Mouse (Mus musculus) testis, adult 2 months (tissue): Measurements from ENCODE around the gene Pid1. TPM values are rescaled to one million over a fixed set of nuclear protein-coding genes. Genes with fewer than 3 reads are reported as not detected.

Source experiments
- H3K27ac ChIP-seq: fragments of 200-500 bp; 2 replicates; pipeline ENCODE4 v1.5.1; 2012; ENCODE audit warnings: low read depth, low read length; ENCODE audit not compliant: control insufficient read depth, insufficient read depth
- H3K27me3 ChIP-seq: fragments of 200-500 bp; 2 replicates; pipeline ENCODE4 v1.6.1; 2012; ENCODE audit warnings: mild to moderate bottlenecking, low read length, moderate library complexity; ENCODE audit not compliant: control insufficient read depth, insufficient read depth
- H3K36me3 ChIP-seq: fragments of 200-500 bp; 2 replicates; pipeline ENCODE4 v1.6.1; 2012; ENCODE audit warnings: mild to moderate bottlenecking, low read length; ENCODE audit not compliant: control insufficient read depth, insufficient read depth
- H3K4me1 ChIP-seq: fragments of 200-500 bp; 2 replicates; pipeline ENCODE4 v1.6.1; 2012; ENCODE audit warnings: low read length; ENCODE audit not compliant: control insufficient read depth, insufficient read depth
- H3K4me3 ChIP-seq: fragments of 200-500 bp; 2 replicates; pipeline ENCODE4 v1.5.1; 2012; ENCODE audit warnings: low read depth, mild to moderate bottlenecking, low read length, moderate library complexity, mixed read lengths; ENCODE audit not compliant: control insufficient read depth
- CTCF ChIP-seq: fragments of 200-500 bp; IDR thresholded peaks from 2 replicates; pipeline ENCODE4 v1.5.1; 2012; ENCODE audit warnings: low read depth, mild to moderate bottlenecking, inconsistent platforms, low read length, moderate library complexity; ENCODE audit not compliant: control insufficient read depth, insufficient read depth, insufficient replicate concordance
- POLR2A ChIP-seq: fragments of 200-500 bp; IDR thresholded peaks from 2 replicates; pipeline ENCODE4 v1.6.1; 2012; ENCODE audit warnings: low read depth, mild to moderate bottlenecking, inconsistent platforms, low read length, moderate library complexity; ENCODE audit not compliant: control insufficient read depth
- polyA plus RNA-seq: library from polyadenylated mRNA; depleted of rRNA; stranded (reverse); fragments of >200 nt; gene quantifications from 2 replicates; pipeline ENCODE4 v1.2.3, GENCODE M21; 2012

Gene Pid1
- polyA plus RNA-seq, 1 experiment: 0.95 TPM

DNA sequence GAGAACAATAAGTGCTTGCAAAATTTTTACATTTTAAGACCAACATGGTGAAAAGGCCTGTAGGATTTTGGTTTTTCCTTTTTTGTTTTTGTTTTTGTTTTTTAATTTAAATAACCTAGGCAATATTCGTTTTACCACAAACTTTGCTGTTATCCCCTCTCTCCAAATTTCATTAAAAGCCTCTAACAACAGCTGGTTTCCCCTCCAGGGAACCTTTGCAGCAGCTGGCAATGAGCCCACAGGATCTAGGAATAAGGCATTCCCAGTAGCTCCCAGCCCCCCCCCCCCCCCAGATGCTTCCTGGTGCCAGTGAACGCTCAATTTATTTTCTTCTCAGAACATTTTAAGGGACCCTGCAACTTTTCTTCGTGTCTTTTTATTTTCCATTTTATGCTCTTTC lies 38.7 kb downstream of the Pid1 start:
- no peak for TF ChIP-seq POLR2A
- TF ChIP-seq CTCF: no peak
- no peaks in the 10 kb centered on the region for H3K27me3 ChIP-seq
- H3K27ac ChIP-seq: no peak overlapping the region
- H3K36me3 ChIP-seq: no peaks in the 10 kb centered on the region
- no peak overlapping the region for H3K4me3 ChIP-seq
- no peaks in the 10 kb centered on the region for H3K4me1 ChIP-seq

DNA sequence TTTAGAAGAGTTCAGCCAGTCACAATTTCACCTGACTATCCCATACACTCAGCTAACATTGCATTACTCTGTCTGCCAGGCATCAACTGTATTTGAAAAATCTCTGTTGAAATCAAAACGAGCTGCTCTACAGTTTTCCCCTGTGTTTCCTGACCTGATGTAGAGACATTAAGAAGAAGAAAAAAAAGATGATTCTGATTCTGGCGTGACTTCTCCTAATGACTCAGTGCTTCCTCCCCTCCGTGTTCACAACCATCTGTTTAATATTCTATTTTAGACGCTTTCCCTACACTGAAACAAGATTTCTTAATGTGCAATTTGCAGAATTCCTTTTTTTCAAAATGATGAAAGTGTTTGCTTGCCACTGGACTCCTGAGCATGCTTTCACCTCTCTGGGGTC lies 42.7 kb downstream of the Pid1 start:
- Histone ChIP-seq H3K4me3 (no peak overlapping the region), H3K27me3 (no peaks in the 10 kb centered on the region), H3K36me3 (no peaks in the 10 kb centered on the region), H3K27ac (no peak overlapping the region), H3K4me1 (no peaks in the 10 kb centered on the region)
- no peak for TF ChIP-seq CTCF
- TF ChIP-seq POLR2A: no peak

DNA sequence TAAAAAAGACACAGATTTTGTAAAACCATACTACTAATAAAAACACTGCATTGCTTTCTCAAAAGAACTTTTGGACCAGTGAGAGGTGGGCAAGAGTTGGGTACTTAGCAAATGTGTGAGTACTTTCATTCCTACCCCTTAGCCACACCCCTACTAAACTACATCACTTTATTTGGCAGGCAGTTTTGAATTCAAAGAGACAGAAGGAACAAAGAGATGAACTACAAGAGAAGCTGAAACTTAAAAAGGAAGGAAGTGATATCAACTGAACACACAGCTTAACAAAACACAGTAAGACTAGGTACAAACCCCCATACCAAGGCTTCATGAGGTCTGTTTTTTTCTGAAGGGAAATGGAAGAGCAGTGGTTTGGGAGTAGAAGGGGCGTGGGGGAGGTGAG lies 45.4 kb downstream of the Pid1 start:
- H3K27ac ChIP-seq: no peak overlapping the region
- H3K4me3 ChIP-seq: no peak overlapping the region
- no peaks in the 10 kb centered on the region for H3K27me3 ChIP-seq
- no peaks in the 10 kb centered on the region for H3K4me1 ChIP-seq
- H3K36me3 ChIP-seq: no peaks in the 10 kb centered on the region
- no peak for TF ChIP-seq POLR2A
- no peak for TF ChIP-seq CTCF

- no peak for TF ChIP-seq POLR2A
- no peak for TF ChIP-seq CTCF
- no peaks in the 10 kb centered on the region for H3K4me1 ChIP-seq
- H3K27me3 ChIP-seq: no peaks in the 10 kb centered on the region
- no peak overlapping the region for H3K4me3 ChIP-seq
- no peak overlapping the region for H3K27ac ChIP-seq
- H3K36me3 ChIP-seq: no peaks in the 10 kb centered on the region
Measured at GRCm38 (mm10) chr1:84317827-84318226, 46.2 kb downstream of the Pid1 start.

DNA sequence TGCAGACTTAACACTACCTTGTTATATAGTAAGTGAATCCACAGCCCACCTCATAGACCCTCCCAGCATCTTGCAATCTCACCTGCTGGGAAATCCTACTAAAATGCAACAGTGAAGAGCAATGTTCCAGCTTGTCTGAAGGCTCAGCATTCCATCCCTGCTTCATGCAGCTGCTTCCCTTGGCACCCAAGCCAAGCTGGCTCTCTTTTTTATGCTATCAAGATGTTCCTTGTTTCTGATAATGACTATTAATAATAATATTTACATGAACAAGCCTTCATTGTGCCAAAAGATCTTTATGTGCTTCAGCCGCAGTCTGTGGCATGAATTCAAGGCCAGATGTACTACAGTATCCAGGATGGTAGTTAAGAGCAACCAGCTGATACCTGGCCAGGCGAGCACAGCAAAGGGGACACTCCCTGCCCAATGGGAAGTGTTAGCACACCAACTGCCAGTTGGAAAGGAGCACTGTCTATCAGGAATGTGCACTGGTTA lies 54.0 kb downstream of the Pid1 start:
- H3K27ac ChIP-seq: no peak overlapping the region
- peaks cover 5% of the 10 kb centered on the region for H3K4me1 ChIP-seq
- H3K36me3 ChIP-seq: no peaks in the 10 kb centered on the region
- H3K27me3 ChIP-seq: no peaks in the 10 kb centered on the region
- TF ChIP-seq CTCF (no peak), POLR2A (no peak)
- H3K4me3 ChIP-seq: no peak overlapping the region

- no peaks in the 10 kb centered on the region for H3K27me3 ChIP-seq
- H3K27ac ChIP-seq: no peak overlapping the region
- H3K4me3 ChIP-seq: no peak overlapping the region
- TF ChIP-seq CTCF (no peak), POLR2A (no peak)
- peaks cover 5% of the 10 kb centered on the region for H3K4me1 ChIP-seq
- H3K36me3 ChIP-seq: no peaks in the 10 kb centered on the region
Measured at GRCm38 (mm10) chr1:84305713-84306421, 58.1 kb downstream of the Pid1 start.

DNA sequence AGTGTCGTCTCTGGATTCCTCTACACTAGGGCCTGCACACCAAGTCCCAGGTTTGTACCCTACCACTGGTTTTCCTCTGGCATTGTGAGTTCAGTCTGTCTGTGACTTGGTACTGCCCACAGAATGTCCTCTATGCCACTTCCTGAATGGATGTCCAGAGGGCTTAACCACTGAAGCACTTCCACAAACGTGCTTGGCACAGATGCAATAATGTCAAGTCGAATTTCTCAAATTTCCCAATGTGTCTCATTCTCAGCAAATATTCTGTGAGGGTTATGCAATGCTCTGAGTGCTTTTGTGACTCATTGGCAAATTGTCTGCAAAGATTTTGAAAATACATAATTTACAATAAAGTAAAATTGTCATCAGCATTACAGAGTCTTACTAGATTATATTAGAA lies 61.2 kb downstream of the Pid1 start:
- Histone ChIP-seq H3K27ac (no peak overlapping the region), H3K4me3 (no peak overlapping the region), H3K36me3 (no peaks in the 10 kb centered on the region), H3K4me1 (peaks cover 5% of the 10 kb centered on the region), H3K27me3 (no peaks in the 10 kb centered on the region)
- TF ChIP-seq CTCF (no peak), POLR2A (no peak)

DNA sequence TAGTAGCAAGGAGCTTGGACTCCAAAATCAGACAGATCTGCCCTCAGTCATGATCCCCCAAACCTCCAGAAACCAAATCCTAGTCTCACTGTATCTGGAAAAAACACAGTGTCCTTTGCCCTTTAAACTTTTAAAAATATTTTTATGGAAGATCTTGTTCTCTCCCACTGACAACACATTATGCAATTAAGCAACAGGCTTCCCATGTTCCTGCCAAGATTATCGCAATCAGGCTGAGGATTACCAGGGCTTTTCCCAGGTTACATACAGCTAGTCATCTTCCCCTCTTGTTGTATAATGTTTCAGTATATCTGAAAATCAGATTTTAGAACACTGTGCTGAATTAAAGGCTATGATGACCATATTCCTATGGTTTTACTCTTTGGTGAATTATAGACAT lies 64.3 kb downstream of the Pid1 start:
- no peaks in the 10 kb centered on the region for H3K27me3 ChIP-seq
- H3K27ac ChIP-seq: no peak overlapping the region
- H3K4me3 ChIP-seq: no peak overlapping the region
- TF ChIP-seq CTCF (no peak), POLR2A (no peak)
- H3K36me3 ChIP-seq: no peaks in the 10 kb centered on the region
- H3K4me1 ChIP-seq: no peaks in the 10 kb centered on the region
